Mouse (Mus musculus) liver, adult 2 months (tissue): ENCODE results near the gene Zan.

Source experiments
- CTCF ChIP-seq: fragments of 200-500 bp; IDR thresholded peaks from 2 replicates; pipeline ENCODE4 v1.5.1; 2011; ENCODE audit warnings: low read depth, low read length, control low read depth
- POLR2A ChIP-seq: fragments of 200-500 bp; IDR thresholded peaks from 2 replicates; pipeline ENCODE4 v1.6.1; 2011; ENCODE audit warnings: low read length, control low read depth; ENCODE audit not compliant: insufficient read depth; ENCODE audit errors: extremely low read depth

DNA sequence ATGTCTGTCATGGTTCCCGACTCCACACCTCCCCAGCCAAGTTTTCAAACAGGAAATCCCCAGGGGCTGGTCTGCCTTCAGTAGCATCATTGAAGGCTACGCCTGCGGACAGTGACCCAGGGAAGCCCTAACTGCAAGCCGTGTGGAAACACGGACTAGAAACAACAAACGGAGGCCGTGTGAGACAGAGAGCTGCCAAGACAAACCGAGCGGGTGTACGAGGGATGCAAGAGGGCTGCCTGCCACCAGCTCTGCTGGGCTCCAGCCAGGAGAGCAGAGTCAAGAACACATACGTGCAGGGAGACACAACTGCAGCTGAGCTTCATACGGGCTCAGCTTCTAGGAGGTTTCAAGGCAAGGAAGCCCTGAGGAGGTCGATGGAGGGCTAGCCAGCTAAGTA is 17.0 kb upstream of the Zan start:
- TF ChIP-seq POLR2A (no peak), CTCF (no peak)
